Mouse (Mus musculus) ES-Bruce4 (cell line): ENCODE measurements at regions not wholly inside any gene's neighbourhood (a gene's known extent, or its start where the extent isn't known, plus 50 kb on each side); places are given as distances from the start of the nearest gene placed in this dataset.
A peak's percentile ranks its signal among the peaks of the same experiment; 100 is the strongest.
"Not testable (repeated sequence)": the region's sequence is repeated elsewhere in the genome, so short reads cannot be mapped to it uniquely, and the experiment has no call there.

Experiments
- H3K27ac ChIP-seq: 2 replicates; pipeline ENCODE4 v1.5.1; 2012; ENCODE audit warnings: low read length, inconsistent platforms; ENCODE audit not compliant: insufficient read depth
- H3K27me3 ChIP-seq: 2 replicates; pipeline ENCODE4 v1.6.1; 2012; ENCODE audit warnings: mild to moderate bottlenecking, low read length, inconsistent platforms; ENCODE audit not compliant: control insufficient read depth, poor library complexity, insufficient read depth, severe bottlenecking
- H3K36me3 ChIP-seq: 2 replicates; pipeline ENCODE4 v1.6.1; 2012; ENCODE audit warnings: inconsistent platforms, mild to moderate bottlenecking, low read length, moderate library complexity; ENCODE audit not compliant: control insufficient read depth, poor library complexity, insufficient read depth, severe bottlenecking
- H3K4me1 ChIP-seq: one replicate; pipeline ENCODE4 v1.8.1; 2011; ENCODE audit warnings: low read length; ENCODE audit not compliant: control insufficient read depth, insufficient read depth
- H3K4me3 ChIP-seq: 2 replicates; pipeline ENCODE4 v1.5.1; 2011; ENCODE audit warnings: low read depth, mild to moderate bottlenecking, low read length
- H3K9ac ChIP-seq: 2 replicates; pipeline ENCODE4 v1.6.1; 2012; ENCODE audit warnings: low read depth, mild to moderate bottlenecking, inconsistent platforms; ENCODE audit not compliant: poor library complexity, severe bottlenecking
- H3K9me3 ChIP-seq: replicated peaks from 2 replicates; pipeline ENCODE4 v1.6.1; 2012; ENCODE audit warnings: mild to moderate bottlenecking, low read length, inconsistent platforms; ENCODE audit not compliant: control insufficient read depth, poor library complexity, insufficient read depth, severe bottlenecking
- CTCF ChIP-seq: IDR thresholded peaks from one replicate; pipeline ENCODE4 v1.8.1; 2011; ENCODE audit warnings: low read depth, low read length
- EP300 ChIP-seq: IDR thresholded peaks from 2 replicates; pipeline ENCODE4 v1.6.1; 2011; ENCODE audit warnings: low read depth, low read length; ENCODE audit not compliant: insufficient read depth
- POLR2A ChIP-seq: IDR thresholded peaks from one replicate; pipeline ENCODE4 v1.8.1; 2011; ENCODE audit warnings: low read length; ENCODE audit not compliant: insufficient read depth

DNA sequence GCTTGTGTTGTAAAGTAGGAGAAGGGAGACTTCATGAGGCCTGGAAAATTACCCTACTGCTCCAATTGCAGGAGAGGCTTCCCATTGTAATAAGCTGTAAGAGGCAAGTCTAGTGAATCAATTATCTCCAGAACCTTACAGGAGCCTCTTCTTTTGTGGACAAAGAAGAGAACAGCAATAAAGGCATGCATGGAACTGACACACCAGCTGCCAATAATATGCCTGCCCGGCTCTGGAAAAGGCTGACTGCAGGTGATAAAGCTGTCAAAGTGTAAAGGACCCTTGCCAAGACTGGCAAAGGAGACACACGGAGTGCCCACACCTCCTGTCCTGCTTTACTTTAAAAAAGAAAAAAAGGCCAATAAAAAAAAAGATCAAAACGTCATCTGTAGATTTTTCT, 209.0 kb downstream of the Faxc start:
- Histone ChIP-seq H3K4me1 (peaks cover 4% of the 10 kb centered on the region), H3K27ac (no peak overlapping the region), H3K9me3 (no peaks in the 10 kb centered on the region), H3K27me3 (no peaks in the 10 kb centered on the region), H3K9ac (no peak overlapping the region), H3K4me3 (no peak overlapping the region), H3K36me3 (no peaks in the 10 kb centered on the region)
- TF ChIP-seq CTCF (no peak), EP300 (no peak), POLR2A (no peak)

GRCm38 (mm10) chr4:22143546-22143945, 212.4 kb downstream of the Faxc start:
- Histone ChIP-seq H3K27me3 (no peaks in the 10 kb centered on the region), H3K27ac (no peak overlapping the region), H3K9me3 (no peaks in the 10 kb centered on the region), H3K36me3 (no peaks in the 10 kb centered on the region), H3K9ac (no peak overlapping the region), H3K4me1 (peaks cover 7% of the 10 kb centered on the region), H3K4me3 (no peak overlapping the region)
- TF ChIP-seq EP300 = no peak

- 0 out of 2 replicates have a peak, but pooled peaks have one; percentile 30 for TF ChIP-seq EP300
- H3K27ac ChIP-seq, H3K27me3 ChIP-seq, H3K9me3 ChIP-seq, H3K9ac ChIP-seq, H3K4me3 ChIP-seq, H3K4me1 ChIP-seq, H3K36me3 ChIP-seq: not testable (repeated sequence)
Observed at GRCm38 (mm10) chr4:22144834-22145233, 212.5 kb upstream of the Fbxl4 start.

DNA sequence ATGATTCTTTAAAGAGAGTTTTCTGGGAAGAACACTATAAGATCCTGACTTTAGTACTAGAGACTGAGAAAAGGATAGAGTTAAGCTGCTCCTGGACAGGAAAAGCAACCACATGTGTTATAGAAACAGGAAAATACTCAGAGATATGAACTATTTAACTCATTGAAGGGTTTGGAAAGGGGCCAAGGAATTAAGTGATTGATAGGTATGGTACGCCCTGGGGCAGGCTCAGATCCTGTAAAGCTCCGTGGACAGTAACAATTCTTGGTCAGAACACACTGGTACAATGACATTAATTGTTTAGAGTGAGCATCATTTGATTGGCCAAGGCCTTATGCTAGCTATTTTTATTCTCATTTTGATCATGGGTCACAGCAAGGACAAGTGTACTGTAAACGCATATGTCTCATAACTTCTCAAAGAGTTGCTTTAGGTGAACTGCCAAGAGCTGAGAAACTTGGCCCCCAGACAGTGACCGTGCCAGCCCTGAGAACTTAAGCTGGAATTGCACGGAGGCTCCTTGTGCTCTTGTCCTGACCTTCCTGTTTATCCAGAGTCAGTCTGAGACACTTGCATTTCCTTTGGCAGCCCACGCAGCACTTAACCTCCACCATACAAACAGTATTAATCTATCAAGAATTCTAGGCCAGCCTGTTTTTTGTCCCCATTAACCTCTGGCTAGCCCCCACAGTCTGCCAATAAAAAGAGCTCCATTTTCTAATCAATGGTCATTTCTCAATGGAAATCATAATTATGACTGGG, 210.5 kb upstream of the Fbxl4 start:
- Histone ChIP-seq H3K27ac (no peak overlapping the region), H3K4me1 (peaks cover 7% of the 10 kb centered on the region)

GRCm38 (mm10) chr4:22151899-22152493, 205.3 kb upstream of the Fbxl4 start:
- Histone ChIP-seq H3K4me1 (no peaks in the 10 kb centered on the region), H3K27ac (no peak overlapping the region), H3K36me3 (no peaks in the 10 kb centered on the region), H3K4me3 (no peak overlapping the region), H3K9me3 (no peaks in the 10 kb centered on the region), H3K9ac (no peak overlapping the region), H3K27me3 (no peaks in the 10 kb centered on the region)
- TF ChIP-seq CTCF (no peak), POLR2A (no peak), EP300 (no peak)

More for the DNA sequence above, 210.5 kb upstream of the Fbxl4 start:
- Histone ChIP-seq H3K9ac (no peak overlapping the region), H3K9me3 (no peaks in the 10 kb centered on the region), H3K36me3 (no peaks in the 10 kb centered on the region), H3K27me3 (no peaks in the 10 kb centered on the region), H3K4me3 (no peak overlapping the region)
- TF ChIP-seq CTCF (no peak), POLR2A (no peak), EP300 (no peak)

DNA sequence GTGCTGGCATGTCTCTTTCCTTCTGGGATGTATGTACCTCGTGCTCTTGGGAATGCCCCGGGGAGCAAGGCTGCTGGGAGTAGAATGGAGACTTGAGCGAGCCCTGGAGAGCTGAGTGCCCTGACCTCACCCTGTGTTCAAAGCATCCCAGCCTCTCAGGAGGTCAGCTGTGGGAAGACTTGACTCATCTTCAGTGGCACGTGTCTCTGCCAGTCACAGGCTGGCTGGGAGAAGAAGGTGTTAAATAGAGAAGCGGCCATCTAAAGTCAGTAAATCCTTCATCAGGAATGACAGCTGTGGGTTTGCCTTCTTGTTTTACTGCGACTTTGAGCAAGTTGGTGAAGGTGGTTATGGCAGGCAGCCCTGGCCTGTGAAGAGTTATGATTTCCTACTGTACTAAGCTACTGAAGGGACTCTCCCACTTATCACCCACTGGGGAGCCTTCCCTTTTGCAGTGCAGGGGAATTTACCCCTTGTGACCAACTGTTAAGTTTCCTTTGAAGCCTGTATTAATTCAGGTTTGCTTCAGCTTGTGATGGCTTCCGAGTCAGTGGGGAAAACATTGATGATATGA, 204.3 kb upstream of the Fbxl4 start:
- H3K9ac ChIP-seq = no peak overlapping the region
- H3K4me3 ChIP-seq = no peak overlapping the region
- TF ChIP-seq EP300 = no peak
- no peak for TF ChIP-seq CTCF
- TF ChIP-seq POLR2A = no peak
- H3K27me3 ChIP-seq = no peaks in the 10 kb centered on the region
- H3K9me3 ChIP-seq = no peaks in the 10 kb centered on the region
- no peaks in the 10 kb centered on the region for H3K36me3 ChIP-seq
- H3K27ac ChIP-seq = no peak overlapping the region
- H3K4me1 ChIP-seq = no peaks in the 10 kb centered on the region
